8 mouse cellular contexts compared by ENCODE assay signal in the genomic region with DNA sequence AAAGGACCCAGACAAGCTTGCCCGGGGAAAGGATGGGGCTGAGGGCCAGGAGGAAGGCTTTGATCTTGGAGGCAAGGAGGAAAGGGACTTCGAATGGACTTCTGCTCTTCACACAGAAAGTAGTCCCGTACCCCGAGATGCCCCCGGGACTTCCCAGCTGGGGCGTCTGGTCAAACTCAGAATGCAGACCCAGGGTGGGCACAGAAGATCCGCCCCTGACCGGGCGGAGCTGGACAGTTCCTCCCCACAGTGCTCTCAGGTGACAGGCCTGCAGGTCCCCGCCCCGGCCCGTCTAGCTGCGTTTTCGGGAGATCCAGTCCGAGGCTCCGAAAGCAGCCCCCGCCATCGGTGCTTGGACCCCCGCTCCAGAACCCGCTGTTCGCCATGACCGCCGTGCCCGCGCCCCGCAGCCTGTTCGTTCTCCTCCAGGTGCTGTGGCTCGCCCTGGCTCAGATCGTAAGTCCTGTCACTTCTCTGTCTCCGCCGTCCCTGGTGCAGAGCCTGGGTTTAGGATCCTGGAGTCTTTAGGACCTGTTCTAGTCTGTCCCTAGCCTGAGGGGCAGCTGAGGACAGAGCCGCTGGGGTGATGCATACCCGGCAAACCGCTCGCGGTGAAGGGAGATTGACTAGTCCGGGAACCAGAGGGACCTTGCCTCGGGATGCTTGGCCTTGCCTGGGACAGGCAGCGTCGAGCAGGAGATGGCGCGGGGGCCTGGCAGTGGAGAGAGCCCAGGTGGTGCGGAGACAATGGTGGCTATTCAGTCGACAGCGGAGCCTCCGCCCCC. TPM values are rescaled to one million over a fixed set of nuclear protein-coding genes. Genes with fewer than 3 reads are reported as not detected.
DNase-seq lines count a peak whose midpoint lies in the region; ATAC-seq lines count a peak whose summit lies in the region.

A gene (plus strand): TSS at position 55 of the 785 bp plus-strand sequence.

- 4% methylated on average over 43 of the region's 46 CpGs for WGBS in lung, embryonic 15.5 days
- 3% methylated on average over 46 of the region's 46 CpGs for WGBS in hindbrain, embryonic 10.5 days
- 4% methylated on average over 46 of the region's 46 CpGs for WGBS in midbrain, embryonic 11.5 days

- peaks cover 24% of the 10 kb centered on the region for H3K27me3 ChIP-seq in lung, embryonic 15.5 days
- H3K27me3 ChIP-seq in hindbrain, embryonic 10.5 days (ENCODE audit: insufficient read depth, poor library complexity, severe bottlenecking), result peaks cover 34% of the 10 kb centered on the region
- H3K27me3 ChIP-seq in midbrain, embryonic 11.5 days (ENCODE audit: control insufficient read depth, insufficient read depth, low read length), result peaks cover 26% of the 10 kb centered on the region

- H3K4me2 ChIP-seq in lung, embryonic 15.5 days, result peak within 1 kb of the TSS; percentile 77
- H3K4me2 ChIP-seq in midbrain, embryonic 11.5 days, result peak within 1 kb of the TSS; percentile 41

- peak within 1 kb of the TSS; percentile 43 for H3K4me3 ChIP-seq in lung, embryonic 15.5 days
- peak within 1 kb of the TSS; percentile 57 for H3K4me3 ChIP-seq in hindbrain, embryonic 10.5 days
- H3K4me3 ChIP-seq in midbrain, embryonic 11.5 days (ENCODE audit: low read depth, low read length), result peak within 1 kb of the TSS; percentile 21

- no peaks in the 10 kb centered on the region for H3K36me3 ChIP-seq in lung, embryonic 15.5 days
- H3K36me3 ChIP-seq in hindbrain, embryonic 10.5 days, result no peaks in the 10 kb centered on the region
- H3K36me3 ChIP-seq in midbrain, embryonic 11.5 days (ENCODE audit: control insufficient read depth, insufficient read depth, low read length), result no peaks in the 10 kb centered on the region

- H3K9ac ChIP-seq in lung, embryonic 15.5 days, result peak within 1 kb of the TSS; percentile 44
- H3K9ac ChIP-seq in midbrain, embryonic 11.5 days (ENCODE audit: low read length), result peak within 1 kb of the TSS; percentile 17

- peak; percentile 44 for DNase-seq in adrenal gland, postnatal 14 days
- DNase-seq in adrenal gland, postnatal 4 days (ENCODE audit: low spot score in 2 of 2), result no peak
- DNase-seq in lung, postnatal 14 days, result no peak
- peak; percentile 53 for DNase-seq in hindbrain, embryonic 10.5 days (ENCODE audit: low spot score)
- DNase-seq in midbrain, embryonic 11.5 days (ENCODE audit: low spot score, missing footprints), result peak; percentile 94
- no peak for DNase-seq in natural killer cell, adult 2 months (ENCODE audit: low spot score in 2 of 2)
- no peak for DNase-seq in adrenal gland, adult 18-20 months (ENCODE audit: low spot score in 2 of 2)

- H3K4me1 ChIP-seq in lung, embryonic 15.5 days, result peaks cover 28% of the 10 kb centered on the region
- peaks cover 37% of the 10 kb centered on the region for H3K4me1 ChIP-seq in hindbrain, embryonic 10.5 days (replicated peaks)
- peaks cover 23% of the 10 kb centered on the region for H3K4me1 ChIP-seq in midbrain, embryonic 11.5 days (ENCODE audit: control insufficient read depth, insufficient read depth, low read length)

- no peaks in the 10 kb centered on the region for H3K9me3 ChIP-seq in lung, embryonic 15.5 days
- H3K9me3 ChIP-seq in hindbrain, embryonic 10.5 days, result no peaks in the 10 kb centered on the region
- no peaks in the 10 kb centered on the region for H3K9me3 ChIP-seq in midbrain, embryonic 11.5 days (ENCODE audit: control insufficient read depth, low read length)

- no peak within 1 kb of the TSS for H3K27ac ChIP-seq in lung, embryonic 15.5 days
- H3K27ac ChIP-seq in hindbrain, embryonic 10.5 days, result peak within 1 kb of the TSS; percentile 85
- H3K27ac ChIP-seq in midbrain, embryonic 11.5 days (ENCODE audit: low read depth, low read length), result no peak within 1 kb of the TSS; the same call in 1 of the 2 replicates

- ATAC-seq in lung, embryonic 15.5 days (ENCODE audit: borderline replicate concordance, extremely low read depth, low FRiP score, low TSS enrichment), result no peak
- peak; percentile 22 for ATAC-seq in midbrain, embryonic 11.5 days (ENCODE audit: low FRiP score)

RNA-seq across cellular contexts. Expression of the gene that starts here (rescaled TPM):
- total RNA-seq in adrenal gland, postnatal 14 days (2021), result 1.0 and 1.1 TPM in 2 replicates
- 1 to 10 TPM; 3.7 to 4.8 TPM for total RNA-seq in adrenal gland, postnatal 4 days (2021)
- 12.3 and 12.5 TPM in 2 replicates for polyA plus RNA-seq in lung, embryonic 15.5 days (2015; fragmentation: Nextera tagmentation; extraction: Ambion mirVana)
- 6.4 and 6.5 TPM in 2 replicates for polyA plus RNA-seq in hindbrain, embryonic 10.5 days (2016; fragmentation: Nextera tagmentation; extraction: Ambion mirVana)
- 2.3 TPM in 2 replicates for polyA plus RNA-seq in midbrain, embryonic 11.5 days (2014; fragmentation: Nextera tagmentation; extraction: Ambion mirVana)
- total RNA-seq in adrenal gland, adult 18-20 months (2021), result under 1 TPM; 0.33 to 0.42 TPM

Comparison
In these comparisons a context has a peak if more than half of its experiments do, and no peak if none do; other contexts are left out.
1. DNase-seq: peak in adrenal gland, postnatal 14 days (single experiment), hindbrain, embryonic 10.5 days (single experiment) and midbrain, embryonic 11.5 days (single experiment); none in adrenal gland, postnatal 4 days (0 of 2), lung, postnatal 14 days (single experiment), natural killer cell, adult 2 months (0 of 2) and adrenal gland, adult 18-20 months (0 of 2).
2. Peak in every context shown above with its lines, with median percentiles within 50 percentile points of each other: H3K4me3 ChIP-seq.